Mouse (Mus musculus) macrophage (primary cell): Measurements from ENCODE around the gene Trim9. TPM values are rescaled to one million over a fixed set of nuclear protein-coding genes. Genes with fewer than 3 reads are reported as not detected.

Source experiments
- polyA plus RNA-seq: library from polyadenylated mRNA; stranded (reverse); fragments of 250-400 nt; gene quantifications from 3 replicates; pipeline ENCODE4 v1.2.4, GENCODE M21; 2018; ENCODE audit warnings: inconsistent platforms

Trim9 gene
- polyA plus RNA-seq, 1 experiment from 2014 or later, result 0.04 TPM

Other genes starting within 250 kb of the Trim9 start
- gene Nin, start 233.9 kb downstream of the Trim9 start, polyA plus RNA-seq, result 14.2 to 22.1 TPM (median 14.3 TPM) in 3 replicates
- gene Abhd12b, start 193.5 kb downstream of the Trim9 start, polyA plus RNA-seq, result not detected in 3 replicates
- 33.2 to 54.7 TPM (median 51.6 TPM) in 3 replicates for gene Pygl, start 116.1 kb downstream of the Trim9 start, polyA plus RNA-seq
- 52.4 to 85.1 TPM (median 63.6 TPM) in 3 replicates for gene Tmx1, start 105.5 kb upstream of the Trim9 start, polyA plus RNA-seq